Mouse (Mus musculus) left cerebral cortex, postnatal 10 days (tissue): ENCODE measurements at regions not wholly inside any gene's neighbourhood (a gene's known extent, or its start where the extent isn't known, plus 50 kb on each side); places are given as distances from the start of the nearest gene placed in this dataset.

Experiments used
- DNase-seq, 2 experiments: peaks; one replicate each; pipeline ENCODE4 v3.0.0; 2021 to 2022; ENCODE audit warnings: low spot score in 2 of 2, mixed read lengths in 1 of 2; ENCODE audit errors: extremely low spot score in 1 of 2
- intact Hi-C: fragments of 180-260 bp; cut with DNase I; formaldehyde crosslinking; loops from one replicate; pipeline ENCODE4 v1.15.1; 2025

DNA sequence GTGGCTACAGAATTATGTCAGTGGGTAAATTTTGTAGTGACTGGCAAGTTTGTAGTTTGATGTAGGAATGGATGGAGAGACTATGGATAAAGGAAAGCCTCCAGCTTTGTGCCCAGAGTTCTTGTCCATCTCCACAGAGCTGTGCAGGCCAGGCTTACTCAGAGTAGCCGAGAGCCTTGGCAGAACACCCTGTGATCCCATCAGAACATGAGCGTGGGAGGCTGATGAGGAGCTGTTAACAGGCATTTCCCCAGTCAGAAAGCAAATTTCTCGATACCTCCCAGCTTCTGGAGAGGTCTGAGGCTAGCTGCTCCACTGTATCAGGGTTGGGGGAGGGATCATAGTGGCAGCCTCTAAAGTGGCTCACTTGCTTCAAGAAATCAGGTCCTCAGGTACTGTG lies 107.8 kb downstream of the Cops8 start:
- intact Hi-C loops = no loop called here
- DNase-seq = no peak

DNA sequence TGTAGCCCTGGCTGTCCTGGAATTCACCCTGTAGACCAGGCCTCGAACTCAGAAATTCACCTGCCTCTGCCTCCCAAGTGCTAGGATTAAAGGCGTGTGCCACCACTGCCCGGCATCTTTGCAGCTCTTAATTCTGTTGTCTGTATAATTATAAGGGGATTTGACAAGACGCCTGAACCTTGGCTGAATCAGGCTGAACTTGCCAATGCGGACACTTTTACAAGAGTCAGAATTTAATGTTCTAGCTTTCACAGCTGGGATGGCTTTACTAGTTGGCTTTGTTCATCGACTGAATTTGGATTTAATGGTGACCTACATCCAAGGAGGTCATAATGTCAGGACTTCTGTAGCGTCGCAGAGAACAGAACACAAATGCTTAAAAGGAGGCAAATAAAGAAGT lies 108.3 kb downstream of the Cops8 start:
- intact Hi-C loops = no loop called here
- DNase-seq = no peak
